Mouse (Mus musculus): ENCODE data around the gene Ptrh2.

Ptrh2 gene

DNA sequence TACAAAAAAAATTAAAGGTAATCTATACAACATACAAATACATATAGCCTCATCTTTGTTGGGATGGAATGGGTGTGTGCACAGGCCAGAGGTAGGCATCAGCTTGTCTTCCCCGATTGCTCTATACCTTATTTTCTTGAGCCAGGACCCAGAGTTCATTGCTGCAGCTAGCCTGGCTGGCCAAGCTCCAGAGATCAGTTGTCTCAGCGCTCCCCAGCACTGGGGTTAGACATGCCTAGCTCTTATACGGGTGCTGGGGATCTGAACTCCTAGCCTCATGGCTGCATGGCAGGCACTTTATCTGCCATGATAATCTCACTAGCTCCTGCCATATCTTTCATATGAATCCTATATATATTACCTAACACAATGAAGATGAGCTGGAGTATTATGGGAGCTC is 15.6 kb upstream of the Ptrh2 start:
- no peak for DNase-seq (ENCODE audit: low read depth in 1 of 2, low spot score in 2 of 2)

DNA sequence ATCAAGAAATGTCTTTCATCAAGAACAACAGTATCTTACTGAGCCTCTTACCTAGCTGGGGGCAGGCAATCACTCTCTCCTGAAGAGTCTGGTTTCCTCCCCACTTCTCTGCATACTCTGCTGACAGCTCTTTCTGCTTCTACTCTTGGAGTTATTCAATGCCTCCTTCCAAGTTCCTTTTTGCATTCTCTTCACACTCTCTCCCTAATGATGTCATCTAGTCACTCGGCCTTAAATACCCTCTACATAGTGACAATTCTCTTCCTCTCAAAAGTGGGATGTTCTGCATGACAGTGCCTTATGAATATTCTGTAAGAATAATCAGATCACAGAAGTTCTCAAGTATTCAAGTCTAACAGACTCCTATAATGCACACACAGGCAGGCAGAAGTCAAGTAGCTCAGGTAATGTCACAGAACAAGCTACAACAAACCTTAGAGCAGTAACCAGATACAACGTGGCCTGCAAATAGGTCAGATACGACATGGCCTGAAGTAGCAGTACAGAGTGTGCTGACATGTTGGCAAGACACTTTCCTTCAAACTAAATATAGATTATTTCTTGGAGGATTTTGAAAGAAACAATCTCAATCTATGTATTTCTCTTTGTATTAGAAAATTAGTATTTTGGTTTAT is 12.6 kb upstream of the Ptrh2 start:
- DNase-seq (ENCODE audit: low read depth in 1 of 2, low spot score in 2 of 2): no peak

DNA sequence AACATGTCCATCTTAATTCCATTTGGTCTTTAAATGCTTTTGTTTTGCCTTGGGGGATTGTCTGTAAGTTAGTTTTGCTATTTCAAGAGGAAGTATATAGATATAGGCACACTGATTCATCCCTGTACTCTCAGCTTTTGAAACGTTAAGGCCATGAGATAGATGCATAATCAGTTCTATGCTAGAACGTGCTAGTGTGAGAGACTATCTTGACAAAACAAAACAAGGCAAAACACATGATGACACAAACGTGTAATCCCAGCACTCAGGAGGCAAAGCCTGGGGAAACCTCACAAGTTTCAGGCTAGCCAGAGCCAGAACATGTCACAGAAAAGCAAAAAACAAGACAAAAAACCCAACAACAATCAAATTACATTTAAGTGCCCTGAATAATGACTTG is 11.0 kb upstream of the Ptrh2 start:
- DNase-seq (ENCODE audit: low read depth in 1 of 2, low spot score in 2 of 2): no peak

DNA sequence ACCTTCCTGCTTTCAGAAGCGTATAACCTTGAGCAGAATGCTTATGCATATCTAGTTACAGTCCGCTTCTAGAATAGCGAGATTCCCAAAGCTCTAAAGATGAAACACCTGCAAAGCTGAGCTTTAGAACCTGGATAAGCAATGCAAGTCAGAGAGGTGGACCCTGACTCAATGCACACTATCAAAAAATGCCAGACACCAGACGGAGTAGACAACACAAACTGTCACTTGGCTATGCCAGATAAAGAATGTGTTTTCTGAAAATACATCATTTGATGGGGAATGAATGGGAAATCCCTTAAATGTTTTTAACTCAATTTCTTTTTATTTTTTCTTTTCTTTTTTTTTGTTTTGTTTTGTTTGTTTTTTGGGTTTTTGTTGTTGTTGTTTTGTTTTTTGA is 8.3 kb upstream of the Ptrh2 start:
- DNase-seq (ENCODE audit: low read depth in 1 of 2, low spot score in 2 of 2): no peak

DNA sequence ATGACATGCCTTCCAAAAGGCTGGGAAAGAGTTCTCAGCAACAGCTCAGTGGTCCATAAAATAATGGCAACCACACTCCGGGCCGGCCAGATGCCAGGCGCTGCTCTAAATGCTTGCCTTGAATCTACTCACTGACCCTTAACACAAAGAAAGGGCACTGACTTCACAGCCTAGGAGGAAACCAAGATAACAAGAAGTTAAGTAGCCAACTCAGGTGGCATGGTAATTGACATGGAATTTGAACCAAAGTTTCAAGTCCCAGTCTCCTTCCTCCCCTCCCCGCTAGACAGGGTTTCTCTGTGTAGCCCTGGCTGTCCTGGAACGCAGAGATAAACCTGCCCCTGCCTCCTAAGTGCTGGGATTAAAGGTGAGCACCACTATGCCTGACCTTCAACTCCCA is 4.8 kb upstream of the Ptrh2 start:
- DNase-seq (ENCODE audit: low read depth in 1 of 2, low spot score in 2 of 2): no peak

DNA sequence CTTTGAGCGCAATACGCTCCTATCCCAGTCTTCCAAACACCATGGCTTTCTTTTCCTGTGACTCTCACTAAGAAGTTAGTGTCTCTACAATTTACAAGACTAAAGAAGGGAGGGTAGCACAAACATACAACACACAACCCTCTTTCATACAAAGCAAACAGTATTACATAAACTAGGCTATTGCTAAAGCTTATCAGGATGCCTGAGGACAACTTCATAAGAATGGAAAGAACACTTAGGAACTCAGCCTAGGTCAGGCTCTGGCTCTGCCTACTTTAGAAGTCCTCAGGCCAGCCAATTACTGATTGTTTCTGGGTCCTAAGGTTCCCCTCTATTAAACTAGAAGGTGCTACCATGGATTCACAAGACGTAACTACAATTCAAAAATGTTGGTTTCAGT is 3.1 kb upstream of the Ptrh2 start:
- no peak for DNase-seq (ENCODE audit: low read depth in 1 of 2, low spot score in 2 of 2)

DNA sequence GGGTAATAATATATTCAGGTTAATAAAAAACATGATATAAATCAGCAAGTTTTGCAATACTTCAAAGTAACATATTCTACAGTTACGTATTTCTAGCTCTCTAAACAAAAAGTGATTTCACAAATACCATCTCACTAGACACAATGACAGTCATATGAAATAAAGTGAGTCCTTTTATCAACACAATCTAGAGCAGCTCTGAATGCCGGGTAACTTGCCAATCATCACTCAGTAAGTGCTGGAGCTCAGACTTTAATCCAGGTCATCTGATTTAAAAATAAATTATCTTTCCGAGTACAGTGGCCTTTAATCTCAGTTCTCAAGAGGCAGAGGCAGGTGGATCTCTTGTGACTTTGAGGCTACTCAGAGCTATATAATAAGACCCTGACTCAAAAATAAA is 2.4 kb upstream of the Ptrh2 start:
- DNase-seq (ENCODE audit: low read depth in 1 of 2, low spot score in 2 of 2): no peak

DNA sequence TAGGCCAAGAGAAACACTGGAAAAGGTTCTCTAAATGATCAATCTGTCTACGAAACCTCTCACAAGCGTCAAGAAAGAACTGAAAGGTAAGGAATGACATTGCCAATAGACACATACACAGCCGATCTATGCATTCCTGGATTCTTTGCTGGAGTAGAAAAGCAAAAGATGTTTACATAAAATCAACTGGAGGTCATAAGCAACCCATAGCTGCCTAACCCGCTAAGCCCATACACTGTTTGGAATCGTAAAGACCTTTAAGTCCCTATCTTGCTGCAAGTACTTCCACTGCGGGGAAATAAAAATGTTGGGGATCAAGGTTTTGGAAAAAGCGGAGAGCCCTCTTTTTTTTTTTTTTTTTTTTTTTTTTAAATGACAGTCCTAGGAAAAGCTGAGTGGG is 924 bp upstream of the Ptrh2 start:
- no peak for DNase-seq (ENCODE audit: low read depth in 1 of 2, low spot score in 2 of 2)

DNA sequence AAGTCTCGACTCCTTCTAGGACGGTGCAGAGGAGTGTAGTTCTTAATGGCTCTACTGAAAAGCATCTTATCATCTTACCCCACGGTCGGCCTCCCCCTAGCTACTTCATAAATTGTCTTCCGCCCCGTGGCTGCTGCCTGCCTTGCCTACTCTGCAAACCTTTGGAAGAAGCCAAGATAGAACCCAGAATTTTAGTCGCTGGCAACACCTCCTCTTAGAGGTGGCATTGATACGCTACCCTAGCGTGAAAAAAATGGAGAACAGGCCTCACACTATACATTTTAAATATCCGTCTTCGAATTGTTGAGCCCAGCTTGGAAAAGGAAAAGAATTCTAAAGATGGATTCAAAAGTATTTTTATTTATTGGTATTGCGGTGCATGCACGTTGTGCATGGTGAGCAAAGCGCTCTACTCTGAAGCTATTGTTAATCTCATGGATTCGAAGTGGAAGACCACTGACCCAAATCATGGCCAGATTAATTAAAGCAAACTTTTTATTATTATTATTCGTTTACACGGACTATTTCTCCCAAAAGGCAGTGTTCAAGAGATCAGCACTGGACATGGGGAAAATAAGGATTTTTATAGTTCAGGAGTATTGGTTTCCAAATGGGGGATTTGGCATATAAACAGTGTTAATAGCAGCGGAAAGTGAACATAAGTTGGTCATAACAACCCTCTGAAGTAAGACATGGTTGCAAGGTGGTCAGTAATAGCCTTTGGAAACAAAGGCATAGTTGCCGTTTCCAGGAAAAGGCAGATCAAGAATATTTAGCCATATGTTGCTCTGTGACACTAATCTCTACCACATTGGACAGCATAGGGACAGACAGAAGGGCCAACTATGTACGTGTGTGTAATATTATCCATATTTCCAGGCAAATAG is 584 bp downstream of the Ptrh2 start:
- no peak for DNase-seq (ENCODE audit: low read depth in 1 of 2, low spot score in 2 of 2)

DNA sequence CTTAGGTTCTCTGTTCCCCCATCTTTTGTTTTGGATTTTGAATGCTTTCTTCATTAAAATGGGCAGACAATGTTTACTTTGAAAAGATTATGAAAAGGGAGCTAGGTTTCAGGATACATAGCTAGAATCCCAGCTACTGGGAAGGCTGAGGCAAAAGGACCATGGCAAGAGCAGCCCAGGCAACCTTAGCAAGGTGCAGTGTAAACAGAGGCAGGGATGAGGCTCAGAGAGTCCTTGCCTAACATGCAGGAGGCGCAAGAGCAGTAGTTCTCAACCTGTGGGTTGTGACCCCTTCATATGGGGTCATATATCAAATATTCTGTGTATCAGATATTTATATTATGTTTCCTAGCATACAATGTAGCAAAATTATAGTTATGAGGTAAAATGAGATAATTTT is 1.6 kb downstream of the Ptrh2 start:
- DNase-seq (ENCODE audit: low read depth in 1 of 2, low spot score in 2 of 2): no peak

DNA sequence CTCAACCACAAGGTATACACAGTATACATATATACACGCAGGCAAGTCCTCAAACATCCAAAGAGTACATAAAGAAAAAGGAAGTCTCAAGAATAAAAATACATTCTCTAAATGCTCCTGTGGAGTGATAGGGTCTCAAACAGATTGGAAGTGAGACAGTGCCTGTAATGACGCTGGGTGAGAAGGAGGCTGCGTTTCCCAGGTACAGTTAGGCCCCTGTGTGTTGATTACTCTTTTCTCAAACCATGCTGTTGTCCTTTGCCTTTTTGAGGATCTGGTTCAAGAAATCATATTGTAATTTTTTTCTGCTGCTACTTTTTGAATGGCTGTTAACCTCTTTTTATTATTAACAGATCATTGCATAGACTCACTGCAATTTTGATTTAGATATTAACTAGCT is 6.6 kb downstream of the Ptrh2 start:
- DNase-seq (ENCODE audit: low read depth in 1 of 2, low spot score in 2 of 2): no peak

DNA sequence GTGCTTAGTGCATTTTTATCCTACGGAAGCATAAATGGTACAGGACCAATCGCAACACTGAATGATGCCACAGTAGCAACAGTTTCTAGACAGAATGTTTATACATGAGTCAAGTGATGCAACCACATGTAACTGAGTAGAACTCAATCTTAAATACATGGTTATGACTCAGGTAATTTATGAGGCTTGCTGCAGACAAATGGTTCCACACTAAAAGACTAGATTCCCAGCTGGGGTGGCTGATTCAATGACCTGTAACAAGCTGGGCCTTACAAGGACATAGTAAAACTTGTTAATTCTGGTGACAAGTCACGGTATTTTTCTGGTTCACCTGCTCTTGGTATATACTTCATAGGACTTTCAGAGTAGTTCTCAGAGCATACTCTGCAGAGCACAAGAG is 7.7 kb downstream of the Ptrh2 start:
- DNase-seq (ENCODE audit: low read depth in 1 of 2, low spot score in 2 of 2): no peak

DNA sequence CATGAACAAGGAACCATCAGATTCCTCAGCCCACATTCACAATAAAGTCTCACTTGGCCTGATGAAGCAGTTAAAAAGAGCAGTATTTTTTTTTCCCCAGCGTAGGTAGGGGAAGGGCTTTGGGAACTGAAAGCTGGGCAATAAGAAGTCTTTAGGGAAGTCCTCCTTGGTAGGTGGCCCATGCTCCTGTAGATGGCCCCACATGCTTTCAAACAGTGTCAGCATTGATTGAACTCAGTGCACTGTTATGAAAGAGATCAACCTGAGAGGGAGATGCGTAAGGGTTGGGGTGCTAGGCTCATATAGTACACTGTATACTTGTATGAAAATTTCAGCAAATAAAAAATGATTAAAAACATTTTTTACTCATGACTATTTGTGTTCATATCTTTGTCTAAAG is 8.2 kb downstream of the Ptrh2 start:
- no peak for DNase-seq (ENCODE audit: low read depth in 1 of 2, low spot score in 2 of 2)

DNA sequence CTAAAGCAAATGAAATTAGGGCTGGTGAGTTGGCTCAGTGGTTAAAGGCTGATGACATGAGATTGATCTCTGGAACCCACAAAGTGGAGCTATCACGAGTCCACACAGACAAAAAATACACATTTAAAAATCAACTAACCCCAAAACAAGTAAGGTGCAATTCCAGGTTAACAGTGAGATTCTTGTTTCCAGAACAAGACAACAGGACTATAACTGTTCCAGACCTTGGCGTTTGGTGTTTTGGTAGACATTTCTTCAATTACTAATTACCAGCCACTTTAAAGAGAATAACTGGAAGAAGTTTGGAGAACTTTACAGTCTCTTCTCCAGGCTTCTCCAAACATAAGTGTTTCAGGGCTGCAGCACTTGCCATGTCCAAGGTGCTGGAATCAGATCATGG is 8.8 kb downstream of the Ptrh2 start:
- DNase-seq (ENCODE audit: low read depth in 1 of 2, low spot score in 2 of 2): no peak

DNA sequence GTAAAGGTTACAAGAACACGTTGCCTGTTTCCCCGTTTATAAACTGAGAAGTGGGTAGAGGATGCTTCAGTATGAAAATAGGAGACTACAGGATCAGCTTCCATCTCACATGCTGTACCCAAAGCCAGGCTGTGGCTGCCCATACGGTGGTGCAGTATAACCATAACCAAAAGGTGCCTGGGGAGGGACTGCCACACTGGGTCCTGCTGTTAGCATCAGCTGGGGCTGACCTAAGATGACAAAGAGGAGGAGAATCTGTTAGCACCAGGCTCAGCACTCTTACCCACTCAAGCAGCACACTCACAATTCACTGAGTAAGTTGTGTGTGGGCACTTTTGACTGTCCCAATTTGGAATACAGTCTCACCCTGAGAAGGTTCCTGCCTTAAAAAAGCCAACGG is 11.7 kb downstream of the Ptrh2 start:
- DNase-seq (ENCODE audit: low read depth in 1 of 2, low spot score in 2 of 2): no peak

DNA sequence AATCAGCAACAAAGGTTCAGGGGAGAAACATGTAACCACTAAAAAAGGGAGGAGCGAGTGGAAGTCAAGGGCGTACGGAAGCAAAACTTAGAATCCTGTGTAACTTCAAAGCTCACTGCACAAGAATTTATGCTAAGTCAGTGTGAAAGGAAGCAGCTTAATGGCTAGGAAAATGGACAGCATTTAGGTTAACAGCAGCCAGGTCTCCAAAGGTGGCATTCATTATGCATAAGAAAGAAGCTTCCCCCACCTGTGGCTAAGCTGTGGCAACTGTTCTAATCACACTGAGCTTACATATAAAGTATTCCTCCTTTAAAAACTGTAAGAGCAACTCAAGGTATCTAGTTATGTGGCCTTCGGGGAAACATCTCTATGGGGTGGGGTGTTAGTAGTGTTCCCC is 17.4 kb downstream of the Ptrh2 start:
- DNase-seq (ENCODE audit: low read depth in 1 of 2, low spot score in 2 of 2): no peak

DNA sequence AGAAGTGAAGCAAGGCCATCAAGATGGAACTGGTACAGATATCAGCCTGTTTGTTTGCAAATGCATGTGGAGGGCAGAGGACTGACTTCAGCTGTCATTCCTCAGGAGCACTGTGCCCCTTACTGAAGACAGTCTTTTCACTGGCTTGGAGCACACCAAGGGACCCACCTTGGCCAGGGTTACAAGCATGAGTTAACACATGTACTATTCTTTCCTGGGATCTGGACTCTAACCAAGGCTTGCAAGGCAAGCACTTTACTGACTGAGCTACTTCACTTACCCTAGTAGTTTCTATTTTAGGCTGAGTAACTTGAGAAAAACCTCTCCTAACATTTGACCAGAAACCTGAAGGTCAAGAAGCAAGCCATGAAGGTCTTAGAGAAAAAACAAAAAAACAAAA is 30.8 kb downstream of the Ptrh2 start:
- DNase-seq (ENCODE audit: low read depth in 1 of 2, low spot score in 2 of 2): no peak

DNA sequence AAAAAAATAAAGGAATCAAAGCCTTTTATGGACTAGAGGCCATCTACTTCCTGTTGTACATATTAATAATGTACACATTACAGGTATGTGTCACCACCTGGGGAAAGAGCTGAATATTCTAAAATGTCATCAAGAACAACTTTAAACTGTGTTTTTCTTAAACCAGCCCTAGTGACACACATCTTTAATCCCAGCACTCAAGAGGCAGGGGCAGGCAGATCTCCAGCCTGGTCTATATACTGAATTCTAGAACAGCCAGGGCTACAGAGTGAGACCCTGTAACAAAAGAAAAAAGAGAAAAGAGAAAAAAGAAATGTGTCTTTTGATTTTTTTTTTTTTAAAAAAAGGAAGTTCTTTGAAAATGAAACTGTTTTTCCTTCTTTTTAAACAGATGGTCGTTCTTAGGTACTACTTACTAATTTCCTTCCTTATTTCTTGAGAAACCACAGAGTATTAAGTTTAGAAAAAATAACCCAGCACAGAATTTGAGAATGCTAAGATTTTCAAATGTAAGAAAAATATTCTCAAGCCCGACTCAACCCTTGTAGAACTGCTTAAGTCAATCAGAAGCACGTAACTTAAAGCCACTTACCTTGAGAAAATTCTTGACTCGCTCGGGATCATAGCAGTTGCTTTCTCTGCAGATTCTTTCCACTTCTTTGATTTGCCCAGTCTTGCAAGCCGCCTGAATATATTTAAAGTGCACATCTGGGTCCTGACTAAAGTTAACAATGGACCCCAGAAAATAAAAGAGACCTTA is 33.7 kb downstream of the Ptrh2 start:
- DNase-seq (ENCODE audit: low read depth in 1 of 2, low spot score in 2 of 2): no peak

DNA sequence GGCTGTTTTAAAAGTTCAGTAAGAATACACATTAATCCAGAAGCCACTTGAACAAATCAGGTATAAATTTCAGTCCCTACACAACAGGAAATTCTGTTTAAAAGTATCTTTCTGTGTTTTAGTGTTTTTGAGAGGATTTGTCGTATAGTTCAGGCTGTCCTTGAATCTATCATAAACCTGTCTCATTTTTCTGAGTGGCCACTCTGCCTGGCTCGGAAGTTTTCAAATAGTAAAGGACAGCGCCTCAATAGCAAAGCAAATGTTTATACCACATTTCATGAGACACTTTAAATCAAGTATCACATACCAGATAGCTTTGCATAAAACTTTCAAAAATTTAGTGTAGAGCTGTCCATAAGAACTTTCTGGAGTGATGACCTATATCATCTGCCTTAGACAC is 34.6 kb downstream of the Ptrh2 start:
- no peak for DNase-seq (ENCODE audit: low read depth in 1 of 2, low spot score in 2 of 2)

DNA sequence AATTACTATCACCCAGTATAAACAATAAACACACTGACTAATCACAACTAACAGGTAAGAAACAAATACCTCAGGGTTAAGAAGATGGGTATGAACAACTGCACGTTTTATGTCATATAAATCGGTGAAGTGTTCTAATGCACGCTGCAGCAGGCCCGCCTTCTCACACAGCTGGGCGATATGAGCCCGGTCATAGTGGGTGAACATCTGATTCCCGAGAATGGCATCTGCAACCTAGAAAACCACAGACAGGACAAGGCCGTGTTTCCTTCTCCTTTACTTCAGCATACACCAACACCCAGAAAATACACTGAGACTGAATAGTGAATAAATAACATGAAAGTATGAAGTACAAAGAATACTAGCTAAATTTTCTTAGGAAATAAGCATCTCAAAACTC is 35.6 kb downstream of the Ptrh2 start:
- no peak for DNase-seq (ENCODE audit: low read depth in 1 of 2, low spot score in 2 of 2)

DNA sequence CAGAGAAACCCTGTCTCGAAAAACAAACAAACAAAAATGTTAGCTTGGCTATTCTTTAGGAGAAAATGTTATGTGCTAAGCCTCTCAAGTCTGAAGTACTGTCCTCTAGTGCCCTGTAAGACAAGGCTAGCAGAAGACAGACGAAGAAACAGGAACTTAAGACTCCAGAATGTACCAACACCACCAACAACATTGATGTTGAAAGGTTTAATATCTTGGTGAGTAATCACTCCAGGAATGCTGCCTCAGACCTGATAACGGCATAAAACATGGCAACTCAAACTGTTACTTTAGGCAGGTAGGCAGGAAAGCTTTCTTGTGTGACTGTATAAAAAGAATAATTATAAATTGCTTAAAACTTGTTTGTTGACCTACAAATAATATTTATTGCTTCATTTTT is 40.2 kb downstream of the Ptrh2 start:
- no peak for DNase-seq (ENCODE audit: low read depth in 1 of 2, low spot score in 2 of 2)

DNA sequence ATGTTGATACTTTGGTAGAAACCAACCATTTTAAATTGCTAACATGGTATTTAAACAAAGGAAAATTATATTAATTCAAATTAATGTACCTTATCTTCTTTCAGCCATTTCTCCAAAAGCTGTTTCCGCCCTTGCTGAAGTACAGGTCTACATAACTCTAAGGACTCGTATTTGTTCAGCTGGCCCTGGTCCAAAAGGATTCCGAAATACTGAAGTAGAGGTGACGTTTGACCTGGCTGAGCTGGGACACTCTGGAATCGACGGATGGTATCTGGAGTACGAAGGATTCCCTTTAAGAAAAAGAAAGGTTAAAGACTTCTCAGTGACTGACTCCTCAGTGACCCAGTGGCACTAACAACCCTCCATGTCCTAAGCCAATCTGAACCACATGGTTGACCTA is 41.2 kb downstream of the Ptrh2 start:
- no peak for DNase-seq (ENCODE audit: low read depth in 1 of 2, low spot score in 2 of 2)

Measured in monocyte, adult 2 months (primary cell).